Mouse (Mus musculus): Measurements from ENCODE around the gene Tmem185a.
"Not testable (repeated sequence)": the region's sequence is repeated elsewhere in the genome, so short reads cannot be mapped to it uniquely, and the experiment has no call there.

Gene Tmem185a

GRCm38 (mm10) chrX:70476792-70477776 lies at the start of gene Tmem185a:
Gene Tmem185a, minus strand, starts transcription at chrX:70477180.
- peak; percentile 99 for DNase-seq

- not testable (repeated sequence) for DNase-seq
Observed at GRCm38 (mm10) chrX:70514413-70514812, 37.4 kb upstream of the Tmem185a start.

- DNase-seq: not testable (repeated sequence)
Observed at GRCm38 (mm10) chrX:70487328-70487727, 10.3 kb upstream of the Tmem185a start.

- DNase-seq: no peak
Observed at GRCm38 (mm10) chrX:70482154-70482553, 5.2 kb upstream of the Tmem185a start.

GRCm38 (mm10) chrX:70478701-70479100 lies 1.7 kb upstream of the Tmem185a start:
- DNase-seq: no peak

- DNase-seq: no peak
Observed at GRCm38 (mm10) chrX:70475215-70475765, 1.7 kb downstream of the Tmem185a start.

- no peak for DNase-seq
Observed at GRCm38 (mm10) chrX:70466897-70467296, 10.1 kb downstream of the Tmem185a start.

- no peak for DNase-seq
Observed at GRCm38 (mm10) chrX:70465489-70465888, 11.5 kb downstream of the Tmem185a start.

GRCm38 (mm10) chrX:70463621-70464020 lies 13.4 kb downstream of the Tmem185a start:
- no peak for DNase-seq

- DNase-seq: not testable (repeated sequence)
Observed at GRCm38 (mm10) chrX:70452359-70452758, 24.6 kb downstream of the Tmem185a start.

- not testable (repeated sequence) for DNase-seq
Observed at GRCm38 (mm10) chrX:70425473-70425872, 51.5 kb downstream of the Tmem185a start.

All from heart, adult 11 months (tissue).